ENCODE assay signal across 7 mouse cellular contexts in the genomic region with DNA sequence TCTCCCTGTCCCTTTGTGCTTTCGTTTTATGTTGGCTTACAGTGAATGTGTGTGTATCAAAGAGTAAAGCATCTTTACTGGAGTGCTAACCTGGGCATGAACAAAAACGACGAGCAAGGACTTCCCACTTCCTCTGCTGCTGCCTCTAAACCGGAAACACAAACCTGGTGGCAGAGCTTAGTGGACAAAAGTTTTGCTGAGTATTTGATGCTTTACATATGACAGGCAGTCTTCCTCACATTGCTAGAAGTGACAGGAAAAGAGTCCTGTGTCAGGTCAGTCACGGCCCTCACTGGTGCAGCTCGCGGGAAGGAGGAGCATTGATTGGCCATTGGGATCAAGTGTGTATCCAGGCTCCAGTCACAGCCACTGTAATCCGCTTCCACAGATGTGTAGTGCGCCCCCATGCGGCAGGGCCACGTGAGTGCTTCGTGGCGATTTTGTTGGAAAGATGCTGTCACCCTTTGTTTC. TPM values are rescaled to one million over a fixed set of nuclear protein-coding genes. Genes with fewer than 3 reads are reported as not detected.
DNase-seq lines count a peak whose midpoint lies in the region; ATAC-seq lines count a peak whose summit lies in the region.

No protein-coding gene starts in this region.

- H3K9ac ChIP-seq in embryonic facial prominence, embryonic 11.5 days (replicated peaks; ENCODE audit: low read length) = no peak overlapping the region
- H3K9ac ChIP-seq in midbrain, embryonic 12.5 days (replicated peaks) = peak overlapping the region; percentile 32; the same call in 1 of the 2 replicates

- peak overlapping the region; percentile 17 for H3K4me3 ChIP-seq in embryonic facial prominence, embryonic 11.5 days (ENCODE audit: low read depth, low read length)
- peak overlapping the region; percentile 49 for H3K4me3 ChIP-seq in limb, embryonic 10.5 days
- H3K4me3 ChIP-seq in midbrain, embryonic 12.5 days = peak overlapping the region; percentile 28

- H3K27ac ChIP-seq in embryonic facial prominence, embryonic 11.5 days (replicated peaks; ENCODE audit: low read depth, low read length) = no peak overlapping the region
- H3K27ac ChIP-seq in limb, embryonic 10.5 days = 0 out of 2 replicates have a peak overlapping the region, but pooled peaks have one; percentile 27
- H3K27ac ChIP-seq in midbrain, embryonic 12.5 days (replicated peaks) = 0 out of 2 replicates have a peak overlapping the region, but pooled peaks have one; percentile 7

- 1% methylated on average over 13 of the region's 13 CpGs for WGBS in embryonic facial prominence, embryonic 11.5 days
- 1% methylated on average over 13 of the region's 13 CpGs for WGBS in limb, embryonic 10.5 days
- WGBS in midbrain, embryonic 12.5 days = 2% methylated on average over 13 of the region's 13 CpGs

- no peaks in the 10 kb centered on the region for H3K36me3 ChIP-seq in embryonic facial prominence, embryonic 11.5 days (replicated peaks; ENCODE audit: control insufficient read depth, insufficient read depth, low read depth, low read length)
- H3K36me3 ChIP-seq in limb, embryonic 10.5 days = peaks cover 34% of the 10 kb centered on the region
- H3K36me3 ChIP-seq in midbrain, embryonic 12.5 days = 0 out of 2 replicates have a peak, but pooled peaks cover 12% of the 10 kb centered on the region

- H3K27me3 ChIP-seq in embryonic facial prominence, embryonic 11.5 days (ENCODE audit: control insufficient read depth, insufficient read depth, low read length) = no peaks in the 10 kb centered on the region
- no peaks in the 10 kb centered on the region for H3K27me3 ChIP-seq in limb, embryonic 10.5 days (ENCODE audit: low read depth, poor library complexity, severe bottlenecking)
- H3K27me3 ChIP-seq in midbrain, embryonic 12.5 days = no peaks in the 10 kb centered on the region

- 0 out of 2 replicates have a peak, but pooled peaks have one; percentile 57 for ATAC-seq in embryonic facial prominence, embryonic 11.5 days (replicated peaks; ENCODE audit: insufficient number of reproducible peaks, low FRiP score, low TSS enrichment, low read depth)
- ATAC-seq in midbrain, embryonic 12.5 days (ENCODE audit: low FRiP score, low read depth) = 0 out of 2 replicates have a peak, but pooled peaks have one; percentile 64

- H3K4me1 ChIP-seq in embryonic facial prominence, embryonic 11.5 days (ENCODE audit: control insufficient read depth, insufficient read depth, low read length) = peaks cover 8% of the 10 kb centered on the region; the same call in 1 of the 2 replicates
- H3K4me1 ChIP-seq in limb, embryonic 10.5 days = peaks cover 94% of the 10 kb centered on the region
- peaks cover 94% of the 10 kb centered on the region for H3K4me1 ChIP-seq in midbrain, embryonic 12.5 days

- peak overlapping the region; percentile 27 for H3K4me2 ChIP-seq in embryonic facial prominence, embryonic 11.5 days (ENCODE audit: low read depth, low read length)
- H3K4me2 ChIP-seq in midbrain, embryonic 12.5 days (replicated peaks) = peak overlapping the region; percentile 50

- peak; percentile 95 for DNase-seq in adrenal gland, postnatal 14 days
- DNase-seq in embryonic facial prominence, embryonic 11.5 days (ENCODE audit: low spot score) = peak; percentile 85
- DNase-seq in heart, adult 18-20 months = peak; percentile 89 to 92
- DNase-seq in kidney, adult 18-20 months = peak; percentile 89
- DNase-seq in limb, embryonic 10.5 days (ENCODE audit: low spot score) = peak; percentile 87
- DNase-seq in skeletal muscle tissue, adult 2 months (ENCODE audit: low read depth, low spot score) = peak; percentile 85

- H3K9me3 ChIP-seq in embryonic facial prominence, embryonic 11.5 days (replicated peaks; ENCODE audit: control insufficient read depth, low read length) = no peaks in the 10 kb centered on the region
- H3K9me3 ChIP-seq in limb, embryonic 10.5 days (replicated peaks) = no peaks in the 10 kb centered on the region
- H3K9me3 ChIP-seq in midbrain, embryonic 12.5 days = no peaks in the 10 kb centered on the region

RNA-seq across cellular contexts. Expression of a gene that starts 35.7 kb away (rescaled TPM):
- 140 and 141 TPM in 2 replicates for total RNA-seq in adrenal gland, postnatal 14 days (2021)
- polyA plus RNA-seq in embryonic facial prominence, embryonic 11.5 days (2014; fragmentation: Nextera tagmentation; extraction: Ambion mirVana) = 27.7 and 28.5 TPM in 2 replicates
- 100 to 1,000 TPM; 108 to 109 TPM for total RNA-seq in heart, adult 18-20 months (2021)
- polyA plus RNA-seq in limb, embryonic 10.5 days (2016; fragmentation: Nextera tagmentation; extraction: Ambion mirVana) = 33.8 and 45.4 TPM in 2 replicates
- 68.8 and 71.5 TPM in 2 replicates for polyA plus RNA-seq in midbrain, embryonic 12.5 days (2016; fragmentation: Nextera tagmentation; extraction: Ambion mirVana)
